Mouse (Mus musculus): ENCODE measurements around the gene Edn1. TPM values are rescaled to one million over a fixed set of nuclear protein-coding genes. Genes with fewer than 3 reads are reported as not detected.

The Edn1 gene
- polyA plus RNA-seq (2015; fragmentation: Nextera tagmentation; extraction: Ambion mirVana), result 1.7 and 1.9 TPM in 2 replicates

DNA sequence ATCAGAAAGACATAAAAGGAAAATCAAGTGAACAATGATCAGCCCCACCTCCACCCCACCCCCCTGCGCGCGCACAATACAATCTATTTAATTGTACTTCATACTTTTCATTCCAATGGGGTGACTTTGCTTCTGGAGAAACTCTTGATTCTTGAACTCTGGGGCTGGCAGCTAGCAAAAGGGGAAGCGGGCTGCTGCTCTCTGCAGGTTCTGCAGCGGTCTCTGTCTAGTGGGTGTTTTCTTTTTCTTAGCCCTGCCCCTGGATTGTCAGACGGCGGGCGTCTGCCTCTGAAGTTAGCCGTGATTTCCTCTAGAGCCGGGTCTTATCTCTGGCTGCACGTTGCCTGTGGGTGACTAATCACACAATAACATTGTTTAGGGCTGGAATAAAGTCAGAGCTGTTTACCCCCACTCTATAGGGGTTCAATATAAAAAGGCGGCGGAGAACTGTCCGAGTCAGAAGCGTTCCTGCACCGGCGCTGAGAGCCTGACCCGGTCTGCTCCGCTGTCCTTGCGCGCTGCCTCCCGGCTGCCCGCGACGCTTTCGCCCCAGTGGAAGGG, at the start of gene Edn1:
Gene Edn1 (plus strand): TSS at position 316 of the 561 bp plus-strand sequence.
- no peak within 1 kb of the TSS for H3K27ac ChIP-seq
- under 1% methylated on average over 26 of the region's 26 CpGs for WGBS
- peak within 1 kb of the TSS; percentile 42 for H3K4me3 ChIP-seq
- no peaks in the 10 kb centered on the region for H3K9me3 ChIP-seq
- no peaks in the 10 kb centered on the region for H3K36me3 ChIP-seq
- peaks cover 28% of the 10 kb centered on the region for H3K4me1 ChIP-seq (replicated peaks)
- H3K4me2 ChIP-seq, result peak within 1 kb of the TSS; percentile 79
- H3K27me3 ChIP-seq, result peaks cover 41% of the 10 kb centered on the region
- peak; percentile 50; the same call in 1 of the 2 replicates for ATAC-seq (ENCODE audit: low FRiP score)
- H3K9ac ChIP-seq, result peak within 1 kb of the TSS; percentile 51

DNA sequence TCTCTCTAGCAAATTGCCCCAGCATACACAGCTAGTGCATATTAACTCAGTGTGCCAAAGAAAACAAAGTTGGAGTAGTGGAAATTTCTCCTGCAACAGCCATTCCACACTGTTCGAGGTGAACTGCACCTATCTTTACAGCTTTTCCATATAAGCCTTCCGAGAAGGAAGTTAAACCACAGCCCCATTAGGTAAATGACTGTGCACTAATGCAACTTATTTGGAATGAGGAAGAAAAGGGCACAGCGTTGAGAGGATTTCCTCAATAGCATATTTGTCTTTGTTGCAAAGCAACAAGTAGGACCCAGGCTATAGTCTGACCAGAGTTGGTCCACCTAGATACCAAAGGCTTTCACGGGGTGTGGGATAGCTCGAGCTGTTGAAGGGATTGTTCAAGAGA, 47.5 kb upstream of the Edn1 start:
- Histone ChIP-seq H3K27me3 (no peaks in the 10 kb centered on the region), H3K9me3 (0 out of 2 replicates have a peak, but pooled peaks cover 6% of the 10 kb centered on the region), H3K4me2 (no peak overlapping the region), H3K4me1 (replicated peaks) (no peaks in the 10 kb centered on the region), H3K9ac (no peak overlapping the region), H3K27ac (no peak overlapping the region), H3K4me3 (no peak overlapping the region), H3K36me3 (no peaks in the 10 kb centered on the region)
- 87% methylated on average over 5 of the region's 5 CpGs for WGBS
- ATAC-seq (ENCODE audit: low FRiP score), result no peak

DNA sequence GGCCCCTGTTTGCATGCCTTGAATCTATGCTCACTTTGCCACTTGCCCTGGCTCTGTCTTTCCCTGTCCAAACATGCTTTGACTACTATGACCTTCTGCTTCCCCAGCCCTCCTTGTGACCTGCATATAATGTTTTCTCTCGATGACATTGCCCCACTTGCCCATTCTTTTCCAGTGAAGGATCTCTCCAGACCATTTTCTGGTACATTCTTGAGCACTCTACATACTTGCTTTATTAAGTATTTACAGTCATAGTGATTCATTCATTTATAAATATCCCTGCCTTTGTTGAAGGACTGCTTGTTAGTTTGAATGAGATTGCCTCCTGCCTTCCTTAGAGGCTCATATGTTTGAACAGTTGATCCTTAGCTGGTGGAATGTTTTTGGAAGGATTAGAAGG, 46.2 kb upstream of the Edn1 start:
- Histone ChIP-seq H3K4me2 (no peak overlapping the region), H3K9me3 (0 out of 2 replicates have a peak, but pooled peaks cover 6% of the 10 kb centered on the region), H3K4me1 (replicated peaks) (no peaks in the 10 kb centered on the region), H3K9ac (no peak overlapping the region), H3K36me3 (no peaks in the 10 kb centered on the region), H3K4me3 (no peak overlapping the region), H3K27me3 (no peaks in the 10 kb centered on the region), H3K27ac (no peak overlapping the region)
- ATAC-seq (ENCODE audit: low FRiP score), result no peak
- WGBS, result 91% methylated on average over 1 of the region's 1 CpGs

DNA sequence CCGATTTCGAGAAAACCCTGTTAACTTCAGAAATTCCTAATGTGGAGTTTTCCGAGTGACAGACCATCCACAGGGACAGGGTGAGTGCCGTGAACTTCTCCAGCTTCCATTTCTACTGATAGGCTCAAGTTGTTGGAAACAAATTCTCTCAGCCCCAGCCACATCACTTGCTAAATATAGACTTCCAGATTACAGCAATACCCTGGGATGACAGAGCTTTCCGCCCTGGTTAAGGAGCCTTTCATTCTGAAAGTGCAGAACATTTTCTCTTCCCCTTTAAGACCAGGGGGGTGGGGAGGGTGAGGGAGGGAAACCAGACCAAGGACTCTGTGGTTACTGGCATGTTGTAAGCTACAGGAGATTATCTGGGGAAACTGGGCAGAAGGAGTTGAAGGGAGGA, 42.9 kb upstream of the Edn1 start:
- WGBS, result 96% methylated on average over 5 of the region's 5 CpGs
- Histone ChIP-seq H3K4me3 (no peak overlapping the region), H3K27ac (no peak overlapping the region), H3K4me2 (no peak overlapping the region), H3K9ac (no peak overlapping the region), H3K27me3 (no peaks in the 10 kb centered on the region), H3K9me3 (0 out of 2 replicates have a peak, but pooled peaks cover 6% of the 10 kb centered on the region), H3K36me3 (no peaks in the 10 kb centered on the region), H3K4me1 (replicated peaks) (no peaks in the 10 kb centered on the region)
- no peak for ATAC-seq (ENCODE audit: low FRiP score)

DNA sequence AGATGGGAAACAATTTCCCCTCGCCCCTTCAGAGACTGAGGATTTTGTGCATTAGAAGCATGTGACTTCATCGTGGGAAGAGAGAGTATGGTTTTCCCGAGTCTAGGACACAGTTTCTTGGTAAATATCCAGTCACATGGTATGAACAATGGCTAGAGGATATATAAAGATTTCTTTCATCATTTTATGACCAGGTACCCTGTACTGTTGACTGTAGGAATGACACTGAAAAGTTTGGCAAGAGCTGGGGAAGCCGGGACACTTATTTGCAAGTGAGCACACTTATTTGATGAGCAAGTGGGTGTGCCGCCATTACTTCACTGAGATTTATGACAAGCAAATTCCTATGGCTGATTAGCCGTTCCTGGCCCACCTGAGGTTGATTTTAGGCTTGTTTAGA, 40.6 kb upstream of the Edn1 start:
- H3K9me3 ChIP-seq, result 0 out of 2 replicates have a peak, but pooled peaks cover 4% of the 10 kb centered on the region
- H3K36me3 ChIP-seq, result no peaks in the 10 kb centered on the region
- H3K9ac ChIP-seq, result no peak overlapping the region
- no peak for ATAC-seq (ENCODE audit: low FRiP score)
- H3K4me2 ChIP-seq, result no peak overlapping the region
- 91% methylated on average over 6 of the region's 6 CpGs for WGBS
- H3K27ac ChIP-seq, result no peak overlapping the region
- no peaks in the 10 kb centered on the region for H3K27me3 ChIP-seq
- no peaks in the 10 kb centered on the region for H3K4me1 ChIP-seq (replicated peaks)
- H3K4me3 ChIP-seq, result no peak overlapping the region

DNA sequence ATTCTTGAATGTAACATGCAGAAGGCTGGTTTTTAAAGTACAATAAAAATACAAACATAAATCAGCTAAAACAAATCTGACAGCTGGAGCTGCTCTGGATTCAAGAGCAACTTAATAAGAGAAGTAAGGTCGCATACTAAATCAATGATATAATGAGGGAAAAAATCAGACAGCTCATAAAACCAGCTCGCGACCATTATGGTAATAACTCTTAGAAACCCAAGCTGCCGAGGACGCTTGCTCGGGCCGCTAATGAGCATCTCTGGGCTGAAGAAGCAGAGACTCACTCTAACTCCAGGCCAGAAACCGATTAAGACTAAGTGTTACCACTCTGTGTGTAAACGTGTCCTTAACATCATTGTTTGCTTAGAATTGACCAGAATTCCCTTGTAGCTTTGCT, 31.2 kb upstream of the Edn1 start:
- Histone ChIP-seq H3K27ac (no peak overlapping the region), H3K4me2 (no peak overlapping the region), H3K9me3 (no peaks in the 10 kb centered on the region), H3K27me3 (no peaks in the 10 kb centered on the region), H3K9ac (no peak overlapping the region), H3K36me3 (no peaks in the 10 kb centered on the region), H3K4me1 (replicated peaks) (no peaks in the 10 kb centered on the region), H3K4me3 (no peak overlapping the region)
- WGBS, result 74% methylated on average over 9 of the region's 9 CpGs
- ATAC-seq (ENCODE audit: low FRiP score), result no peak

DNA sequence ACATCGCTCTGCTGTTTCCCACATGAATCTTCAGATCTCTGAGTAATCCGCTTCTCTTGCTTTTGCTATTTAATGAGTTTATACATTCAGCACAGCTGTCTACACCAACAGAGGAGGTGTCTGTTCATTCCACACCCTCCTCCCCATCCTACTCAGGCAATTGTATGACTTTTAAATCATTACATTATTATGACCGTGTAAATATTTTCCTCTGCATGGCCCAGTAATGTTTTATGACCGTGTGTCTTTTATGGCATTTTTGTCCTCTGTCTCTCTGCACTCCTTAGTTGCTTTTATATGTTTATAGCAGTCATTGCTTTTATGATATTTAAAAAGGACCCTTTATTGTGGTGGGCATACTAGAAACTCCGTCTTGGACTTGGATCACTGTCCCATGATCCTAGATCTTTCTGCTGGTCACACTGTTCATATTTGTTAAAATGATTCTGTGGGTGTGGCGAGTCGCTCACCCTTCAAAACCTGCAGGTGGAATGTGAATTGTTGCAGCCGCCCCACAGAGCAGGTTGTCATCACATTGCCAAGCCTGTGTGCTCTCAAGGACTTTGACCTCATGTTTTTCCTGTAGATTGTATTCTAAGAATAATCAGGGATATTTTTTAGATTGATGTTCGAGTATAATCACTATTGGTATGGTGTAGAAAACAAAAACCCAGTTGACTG, 24.4 kb upstream of the Edn1 start:
- no peak for ATAC-seq (ENCODE audit: low FRiP score)
- H3K27ac ChIP-seq, result no peak overlapping the region
- no peaks in the 10 kb centered on the region for H3K27me3 ChIP-seq
- no peaks in the 10 kb centered on the region for H3K9me3 ChIP-seq
- no peaks in the 10 kb centered on the region for H3K4me1 ChIP-seq (replicated peaks)
- H3K9ac ChIP-seq, result no peak overlapping the region
- no peak overlapping the region for H3K4me3 ChIP-seq
- 90% methylated on average over 9 of the region's 9 CpGs for WGBS
- H3K4me2 ChIP-seq, result no peak overlapping the region
- no peaks in the 10 kb centered on the region for H3K36me3 ChIP-seq

DNA sequence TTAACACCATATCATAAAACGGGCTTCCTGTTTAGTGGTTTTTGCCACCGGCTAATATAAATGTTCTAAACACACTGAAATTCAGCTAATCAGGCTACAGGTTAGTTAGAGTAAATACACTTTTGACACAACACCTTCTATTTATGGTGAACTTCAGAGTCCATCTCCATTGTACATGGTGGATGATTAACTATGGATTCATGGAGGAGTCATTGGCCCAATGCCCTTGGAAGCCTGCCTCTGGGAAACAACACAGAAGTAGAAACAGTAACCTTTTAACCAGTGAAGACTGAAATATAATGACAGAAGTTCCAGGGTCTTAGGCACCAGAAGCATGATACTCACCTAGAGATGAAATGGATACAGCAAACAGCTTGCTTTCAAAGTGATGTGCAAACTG, 23.5 kb upstream of the Edn1 start:
- no peaks in the 10 kb centered on the region for H3K4me1 ChIP-seq (replicated peaks)
- H3K4me2 ChIP-seq, result no peak overlapping the region
- no peaks in the 10 kb centered on the region for H3K9me3 ChIP-seq
- no peak overlapping the region for H3K27ac ChIP-seq
- 94% methylated on average over 2 of the region's 2 CpGs for WGBS
- no peaks in the 10 kb centered on the region for H3K36me3 ChIP-seq
- H3K27me3 ChIP-seq, result no peaks in the 10 kb centered on the region
- no peak for ATAC-seq (ENCODE audit: low FRiP score)
- no peak overlapping the region for H3K9ac ChIP-seq
- no peak overlapping the region for H3K4me3 ChIP-seq

DNA sequence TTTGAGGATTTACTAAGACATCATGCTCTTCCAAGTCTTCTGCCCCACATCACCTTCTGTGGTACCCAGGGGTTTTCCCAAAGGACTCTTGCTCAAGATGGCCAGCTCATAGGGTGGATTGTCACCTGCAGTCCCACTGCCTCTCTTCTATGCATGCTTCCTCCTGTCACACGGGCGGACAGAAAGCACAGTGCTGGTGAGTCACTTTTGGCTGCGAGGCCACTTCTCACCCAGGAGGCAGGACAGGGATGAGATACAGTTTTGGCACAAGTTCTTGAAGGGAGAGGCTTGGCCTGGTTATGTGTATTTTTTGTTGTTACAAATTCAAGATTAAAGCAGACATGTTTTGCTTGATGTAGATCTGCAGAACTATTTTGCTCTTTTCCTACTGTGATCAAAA, 15.4 kb upstream of the Edn1 start:
- no peak overlapping the region for H3K4me2 ChIP-seq
- H3K4me1 ChIP-seq (replicated peaks), result no peaks in the 10 kb centered on the region
- no peak for ATAC-seq (ENCODE audit: low FRiP score)
- H3K36me3 ChIP-seq, result no peaks in the 10 kb centered on the region
- no peaks in the 10 kb centered on the region for H3K27me3 ChIP-seq
- H3K4me3 ChIP-seq, result no peak overlapping the region
- no peaks in the 10 kb centered on the region for H3K9me3 ChIP-seq
- 94% methylated on average over 3 of the region's 3 CpGs for WGBS
- H3K27ac ChIP-seq, result no peak overlapping the region
- no peak overlapping the region for H3K9ac ChIP-seq

DNA sequence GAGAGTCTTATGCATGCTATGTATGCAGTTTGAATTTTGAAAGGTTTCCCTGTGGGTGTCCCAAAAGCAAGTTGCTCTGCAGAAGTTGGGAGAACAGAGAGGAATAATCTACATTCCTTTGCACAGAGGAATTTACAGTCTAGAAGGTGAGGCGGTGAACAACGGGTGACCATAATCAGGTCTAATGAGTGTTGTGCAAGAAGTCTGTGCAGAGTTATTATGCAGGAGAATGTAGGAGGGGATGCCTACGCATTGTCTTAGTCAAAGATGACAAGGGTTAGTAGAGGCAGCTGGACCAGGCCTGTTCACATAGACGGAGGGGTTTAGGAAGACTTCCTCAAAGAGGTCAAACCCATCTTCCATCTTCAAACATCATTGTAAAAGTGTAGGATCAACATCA, 14.5 kb upstream of the Edn1 start:
- H3K4me3 ChIP-seq, result no peak overlapping the region
- no peak overlapping the region for H3K9ac ChIP-seq
- no peak for ATAC-seq (ENCODE audit: low FRiP score)
- H3K4me1 ChIP-seq (replicated peaks), result no peaks in the 10 kb centered on the region
- H3K9me3 ChIP-seq, result no peaks in the 10 kb centered on the region
- H3K4me2 ChIP-seq, result no peak overlapping the region
- no peak overlapping the region for H3K27ac ChIP-seq
- no peaks in the 10 kb centered on the region for H3K36me3 ChIP-seq
- no peaks in the 10 kb centered on the region for H3K27me3 ChIP-seq
- WGBS, result 93% methylated on average over 4 of the region's 4 CpGs

DNA sequence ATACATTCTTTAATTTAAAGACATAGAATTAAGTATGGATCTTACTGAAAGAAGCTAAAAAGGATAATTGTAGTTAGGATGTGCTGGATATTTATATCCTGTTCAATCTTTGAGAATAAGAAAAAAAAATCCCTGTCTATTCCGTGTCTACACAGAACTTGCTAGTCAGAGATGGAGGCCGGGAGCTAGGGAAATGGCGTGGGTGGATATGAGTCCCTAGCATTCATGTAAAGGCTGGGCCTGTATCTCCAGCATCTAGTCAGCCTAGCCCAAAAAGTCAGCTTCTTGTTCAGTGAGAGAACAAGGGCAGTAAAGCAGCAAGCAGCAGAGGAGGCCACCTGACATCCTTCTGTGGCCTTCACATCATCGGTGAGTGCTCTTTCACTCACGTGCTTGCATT, 8.7 kb upstream of the Edn1 start:
- 75% methylated on average over 5 of the region's 5 CpGs for whole genome bisulfite sequencing
- ATAC-seq (ENCODE audit: low FRiP score), result no peak
- Histone ChIP-seq H3K9ac (no peak overlapping the region), H3K36me3 (no peaks in the 10 kb centered on the region), H3K4me3 (no peak overlapping the region), H3K4me2 (no peak overlapping the region), H3K27ac (no peak overlapping the region), H3K9me3 (no peaks in the 10 kb centered on the region), H3K4me1 (replicated peaks) (0 out of 2 replicates have a peak, but pooled peaks cover 3% of the 10 kb centered on the region), H3K27me3 (no peaks in the 10 kb centered on the region)

DNA sequence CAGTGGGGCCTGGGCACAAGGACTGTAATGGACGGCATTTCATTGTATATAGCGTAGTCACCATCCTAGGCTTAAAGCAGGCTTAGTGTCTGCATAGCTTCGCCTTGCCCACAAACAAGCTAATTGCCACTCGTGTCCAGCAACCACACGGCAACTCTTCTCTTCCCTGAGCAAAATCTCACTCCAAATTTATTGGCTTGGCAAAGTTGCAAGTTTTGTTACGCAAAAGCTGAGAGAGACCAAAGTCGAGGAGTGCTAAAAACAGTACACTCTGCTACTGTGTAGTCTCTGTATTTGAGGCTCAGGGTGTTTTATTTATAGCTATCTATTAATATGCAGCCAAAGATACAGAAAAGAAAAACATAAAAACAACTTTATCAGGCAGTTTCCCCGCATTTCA, 3.0 kb upstream of the Edn1 start:
- no peak for ATAC-seq (ENCODE audit: low FRiP score)
- H3K36me3 ChIP-seq, result no peaks in the 10 kb centered on the region
- peaks cover 25% of the 10 kb centered on the region for H3K4me1 ChIP-seq (replicated peaks)
- H3K27ac ChIP-seq, result no peak overlapping the region
- no peaks in the 10 kb centered on the region for H3K9me3 ChIP-seq
- no peak overlapping the region for H3K4me2 ChIP-seq
- H3K4me3 ChIP-seq, result no peak overlapping the region
- H3K27me3 ChIP-seq, result peaks cover 22% of the 10 kb centered on the region
- WGBS, result 77% methylated on average over 8 of the region's 8 CpGs
- no peak overlapping the region for H3K9ac ChIP-seq

DNA sequence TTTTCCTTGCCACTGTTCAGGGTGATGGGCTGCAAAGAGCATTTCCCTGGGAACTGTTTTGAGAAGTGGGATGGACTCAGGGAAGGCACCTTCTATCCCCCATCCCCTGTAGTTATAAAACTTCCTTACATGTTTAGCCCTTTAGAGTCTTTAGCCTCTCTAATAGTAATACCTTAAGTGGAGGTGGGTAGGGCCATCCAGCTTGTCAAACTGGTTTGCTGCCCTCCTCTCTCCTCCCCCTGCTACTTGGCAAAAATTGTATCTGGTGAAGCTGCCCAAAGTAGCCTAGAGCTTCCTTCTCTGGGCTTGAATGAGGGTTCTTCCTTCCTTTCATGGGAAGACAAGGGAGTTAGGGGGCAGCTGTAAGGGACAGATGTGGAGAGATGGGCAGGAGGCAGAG, 2.5 kb upstream of the Edn1 start:
- no peak for ATAC-seq (ENCODE audit: low FRiP score)
- H3K4me3 ChIP-seq, result no peak overlapping the region
- peaks cover 26% of the 10 kb centered on the region for H3K27me3 ChIP-seq
- H3K27ac ChIP-seq, result no peak overlapping the region
- no peaks in the 10 kb centered on the region for H3K9me3 ChIP-seq
- peaks cover 28% of the 10 kb centered on the region for H3K4me1 ChIP-seq (replicated peaks)
- H3K9ac ChIP-seq, result no peak overlapping the region
- no peaks in the 10 kb centered on the region for H3K36me3 ChIP-seq
- H3K4me2 ChIP-seq, result no peak overlapping the region

All from hindbrain, embryonic 13.5 days (tissue).